Mouse (Mus musculus): ENCODE measurements around the gene Zswim5. TPM values are rescaled to one million over a fixed set of nuclear protein-coding genes. Genes with fewer than 3 reads are reported as not detected.

Gene Zswim5
- polyA plus RNA-seq, 1 experiment from 2014 or later = 1.4 TPM

- DNase-seq (ENCODE audit: low spot score) (no peak), ATAC-seq (replicated peaks; ENCODE audit: low FRiP score, low read depth) (no peak)
- no peak overlapping the region for H3K9ac ChIP-seq (ENCODE audit: low read depth, low read length)
- H3K27ac ChIP-seq = no peak overlapping the region
- no peaks in the 10 kb centered on the region for H3K9me3 ChIP-seq (replicated peaks; ENCODE audit: low read length)
- H3K4me2 ChIP-seq (ENCODE audit: low read length) = no peak overlapping the region
- no peaks in the 10 kb centered on the region for H3K27me3 ChIP-seq (ENCODE audit: insufficient read depth, low read length)
- H3K4me1 ChIP-seq (replicated peaks; ENCODE audit: insufficient read depth, low read length) = 0 out of 2 replicates have a peak, but pooled peaks cover 5% of the 10 kb centered on the region
- 93% methylated on average over 17 of the region's 17 CpGs for WGBS
- peaks cover 14% of the 10 kb centered on the region; the same call in 1 of the 2 replicates for H3K36me3 ChIP-seq (ENCODE audit: insufficient read depth, low read length)
- no peak overlapping the region for H3K4me3 ChIP-seq (replicated peaks; ENCODE audit: low read depth, low read length)
- TF ChIP-seq CTCF (IDR thresholded peaks at IDR 0.05; ENCODE audit: low read depth) = no peak
These were observed 122.5 kb downstream of the Zswim5 start for GRCm38 (mm10) chr4:116999513-117000154.

GRCm38 (mm10) chr4:117001957-117002356 lies 124.8 kb downstream of the Zswim5 start:
- TF ChIP-seq CTCF (IDR thresholded peaks at IDR 0.05; ENCODE audit: low read depth) = no peak
- Histone ChIP-seq H3K36me3 (ENCODE audit: insufficient read depth, low read length) (peaks cover 16% of the 10 kb centered on the region; the same call in 1 of the 2 replicates), H3K4me1 (replicated peaks; ENCODE audit: insufficient read depth, low read length) (no peaks in the 10 kb centered on the region), H3K9me3 (replicated peaks; ENCODE audit: low read length) (no peaks in the 10 kb centered on the region), H3K4me2 (ENCODE audit: low read length) (no peak overlapping the region), H3K27me3 (ENCODE audit: insufficient read depth, low read length) (no peaks in the 10 kb centered on the region), H3K9ac (ENCODE audit: low read depth, low read length) (no peak overlapping the region), H3K27ac (no peak overlapping the region), H3K4me3 (replicated peaks; ENCODE audit: low read depth, low read length) (no peak overlapping the region)
- no peak for DNase-seq (ENCODE audit: low spot score)
- WGBS = 90% methylated on average over 16 of the region's 16 CpGs
- no peak for ATAC-seq (replicated peaks; ENCODE audit: low FRiP score, low read depth)

GRCm38 (mm10) chr4:117002543-117003521 lies 125.7 kb downstream of the Zswim5 start:
- TF ChIP-seq CTCF (IDR thresholded peaks at IDR 0.05; ENCODE audit: low read depth) = peak; percentile 87
- H3K27me3 ChIP-seq (ENCODE audit: insufficient read depth, low read length) = no peaks in the 10 kb centered on the region
- no peak overlapping the region for H3K4me2 ChIP-seq (ENCODE audit: low read length)
- DNase-seq (ENCODE audit: low spot score) = peak; percentile 86
- no peak overlapping the region for H3K9ac ChIP-seq (ENCODE audit: low read depth, low read length)
- peaks cover 16% of the 10 kb centered on the region; the same call in 1 of the 2 replicates for H3K36me3 ChIP-seq (ENCODE audit: insufficient read depth, low read length)
- ATAC-seq (replicated peaks; ENCODE audit: low FRiP score, low read depth) = peak; percentile 86
- no peaks in the 10 kb centered on the region for H3K9me3 ChIP-seq (replicated peaks; ENCODE audit: low read length)
- H3K4me1 ChIP-seq (replicated peaks; ENCODE audit: insufficient read depth, low read length) = no peaks in the 10 kb centered on the region
- 54% methylated on average over 38 of the region's 38 CpGs for WGBS
- no peak overlapping the region for H3K27ac ChIP-seq
- H3K4me3 ChIP-seq (replicated peaks; ENCODE audit: low read depth, low read length) = no peak overlapping the region

- no peak for DNase-seq (ENCODE audit: low spot score)
- no peak for TF ChIP-seq CTCF (IDR thresholded peaks at IDR 0.05; ENCODE audit: low read depth)
- no peak overlapping the region for H3K27ac ChIP-seq
- H3K4me1 ChIP-seq (replicated peaks; ENCODE audit: insufficient read depth, low read length) = no peaks in the 10 kb centered on the region
- H3K4me2 ChIP-seq (ENCODE audit: low read length) = no peak overlapping the region
- ATAC-seq (replicated peaks; ENCODE audit: low FRiP score, low read depth) = no peak
- peaks cover 7% of the 10 kb centered on the region; the same call in 1 of the 2 replicates for H3K36me3 ChIP-seq (ENCODE audit: insufficient read depth, low read length)
- H3K4me3 ChIP-seq (replicated peaks; ENCODE audit: low read depth, low read length) = no peak overlapping the region
- WGBS = 87% methylated on average over 4 of the region's 4 CpGs
- no peaks in the 10 kb centered on the region for H3K9me3 ChIP-seq (replicated peaks; ENCODE audit: low read length)
- no peaks in the 10 kb centered on the region for H3K27me3 ChIP-seq (ENCODE audit: insufficient read depth, low read length)
- no peak overlapping the region for H3K9ac ChIP-seq (ENCODE audit: low read depth, low read length)
These were observed 127.5 kb downstream of the Zswim5 start for GRCm38 (mm10) chr4:117004649-117005048.

GRCm38 (mm10) chr4:117005611-117006400 lies 128.6 kb downstream of the Zswim5 start:
- Histone ChIP-seq H3K9me3 (replicated peaks; ENCODE audit: low read length) (no peaks in the 10 kb centered on the region), H3K4me1 (replicated peaks; ENCODE audit: insufficient read depth, low read length) (no peaks in the 10 kb centered on the region), H3K36me3 (ENCODE audit: insufficient read depth, low read length) (0 out of 2 replicates have a peak, but pooled peaks cover 4% of the 10 kb centered on the region), H3K9ac (ENCODE audit: low read depth, low read length) (no peak overlapping the region), H3K4me3 (replicated peaks; ENCODE audit: low read depth, low read length) (no peak overlapping the region), H3K27me3 (ENCODE audit: insufficient read depth, low read length) (no peaks in the 10 kb centered on the region), H3K4me2 (ENCODE audit: low read length) (no peak overlapping the region), H3K27ac (no peak overlapping the region)
- TF ChIP-seq CTCF (IDR thresholded peaks at IDR 0.05; ENCODE audit: low read depth) = no peak
- 75% methylated on average over 7 of the region's 7 CpGs for WGBS
- DNase-seq (ENCODE audit: low spot score) (no peak), ATAC-seq (replicated peaks; ENCODE audit: low FRiP score, low read depth) (no peak)

GRCm38 (mm10) chr4:117007058-117007457 lies 129.9 kb downstream of the Zswim5 start:
- 65% methylated on average over 3 of the region's 3 CpGs for WGBS
- no peak for ATAC-seq (replicated peaks; ENCODE audit: low FRiP score, low read depth)

More at GRCm38 (mm10) chr4:117007058-117007457, 129.9 kb downstream of the Zswim5 start:
- TF ChIP-seq CTCF (IDR thresholded peaks at IDR 0.05; ENCODE audit: low read depth) = no peak
- Histone ChIP-seq H3K4me1 (replicated peaks; ENCODE audit: insufficient read depth, low read length) (no peaks in the 10 kb centered on the region), H3K36me3 (ENCODE audit: insufficient read depth, low read length) (0 out of 2 replicates have a peak, but pooled peaks cover 4% of the 10 kb centered on the region), H3K9me3 (replicated peaks; ENCODE audit: low read length) (no peaks in the 10 kb centered on the region), H3K4me3 (replicated peaks; ENCODE audit: low read depth, low read length) (no peak overlapping the region), H3K9ac (ENCODE audit: low read depth, low read length) (no peak overlapping the region), H3K27ac (no peak overlapping the region), H3K27me3 (ENCODE audit: insufficient read depth, low read length) (no peaks in the 10 kb centered on the region), H3K4me2 (ENCODE audit: low read length) (no peak overlapping the region)
- DNase-seq (ENCODE audit: low spot score) = no peak

Data from kidney, postnatal 0 days (tissue).